Mouse (Mus musculus) c-Kit-positive CD71-positive TER-119-positive erythroid progenitor cells, embryonic 14.5 days (primary cell): ENCODE data around the gene BC053393.
"Not testable (repeated sequence)": the region's sequence is repeated elsewhere in the genome, so short reads cannot be mapped to it uniquely, and the experiment has no call there.

ENCODE experiments used
- DNase-seq: peaks from one replicate; pipeline ENCODE4 v3.0.0-alpha.2; 2013; ENCODE audit warnings: low spot score

The BC053393 gene

DNA sequence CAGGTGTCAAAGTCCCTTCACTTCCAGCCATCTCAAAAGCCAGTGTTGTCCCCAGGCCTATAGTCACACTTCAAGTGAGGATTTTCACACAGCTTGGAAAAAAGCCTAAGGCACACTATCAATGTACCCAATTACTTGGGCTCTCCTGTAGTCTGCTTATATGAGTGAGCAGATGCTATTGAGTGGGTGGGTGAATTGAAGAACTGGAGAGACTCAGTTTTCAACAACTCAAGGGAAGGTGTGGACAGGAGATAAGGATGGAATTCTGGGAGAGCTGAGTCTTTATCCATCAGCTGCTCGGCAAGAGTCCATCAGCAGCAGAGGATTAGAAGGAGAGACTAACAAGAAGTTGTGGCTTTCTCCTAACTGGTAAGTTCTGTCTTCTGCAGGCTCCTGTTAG is at the start of gene BC053393:
BC053393 (plus strand) TSS at position 210 of the 400 bp plus-strand sequence.
- DNase-seq: no peak

DNA sequence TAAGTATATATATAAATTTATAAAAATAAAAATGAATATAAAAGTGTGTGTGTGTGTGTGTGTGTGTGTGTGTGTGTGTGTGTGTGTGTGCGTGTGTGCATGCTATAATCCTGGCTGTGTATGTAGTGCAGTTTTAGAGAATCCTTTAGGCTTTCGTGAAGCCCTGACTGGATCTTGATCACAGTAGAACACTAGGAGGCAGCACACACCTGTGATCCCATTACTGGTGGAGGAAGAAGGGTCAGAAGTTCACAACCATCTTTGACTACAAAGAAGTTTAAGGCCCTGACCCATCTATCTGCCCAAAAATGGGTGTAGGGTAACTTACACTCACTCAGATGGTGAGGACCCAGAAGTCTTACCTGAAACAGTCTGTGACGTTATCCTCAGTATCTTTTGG is 48.6 kb upstream of the BC053393 start:
- no peak for DNase-seq

DNA sequence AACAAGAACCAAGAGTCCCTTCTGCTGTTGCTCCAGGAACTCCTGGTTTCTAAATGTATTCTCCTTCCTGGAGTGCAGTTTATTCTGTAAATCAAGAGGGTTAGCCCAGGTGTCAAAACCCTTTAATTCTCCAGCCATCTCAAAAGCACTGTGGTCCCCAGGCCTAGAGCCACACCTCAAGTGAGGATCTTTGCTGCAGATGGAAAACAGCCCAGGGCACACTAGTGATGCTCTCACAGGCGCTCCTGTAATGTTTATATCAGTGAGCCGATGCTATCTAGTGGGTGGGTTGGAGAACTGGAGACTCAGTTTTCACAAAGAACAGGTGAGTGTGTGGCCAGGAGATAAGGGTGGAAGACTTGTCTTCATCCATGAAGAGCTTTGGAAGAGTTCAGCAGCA is 47.4 kb upstream of the BC053393 start, which contains the start of gene Gm12169:
Gm12169 (plus strand) TSS at position 301 of the 400 bp plus-strand sequence.
- no peak for DNase-seq

DNA sequence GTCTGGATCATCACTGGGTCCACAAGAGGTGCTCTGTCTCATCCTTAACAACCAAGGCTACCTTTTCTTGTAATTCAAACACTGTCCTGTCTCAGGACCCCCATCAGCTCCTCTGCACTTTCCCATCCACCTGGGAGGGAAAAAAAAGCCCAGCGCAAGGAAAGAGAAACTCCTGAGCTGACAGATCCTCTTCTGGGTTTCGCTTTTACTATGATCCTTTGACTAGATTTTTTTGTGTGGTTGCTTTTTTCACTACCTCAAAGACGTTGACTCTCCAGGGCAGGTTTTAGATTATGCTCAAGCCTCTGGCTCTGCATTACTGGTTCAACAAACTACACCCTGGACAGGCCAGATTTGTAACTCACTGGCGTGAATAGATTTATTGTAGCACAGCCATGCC is 41.2 kb upstream of the BC053393 start:
- DNase-seq: no peak

DNA sequence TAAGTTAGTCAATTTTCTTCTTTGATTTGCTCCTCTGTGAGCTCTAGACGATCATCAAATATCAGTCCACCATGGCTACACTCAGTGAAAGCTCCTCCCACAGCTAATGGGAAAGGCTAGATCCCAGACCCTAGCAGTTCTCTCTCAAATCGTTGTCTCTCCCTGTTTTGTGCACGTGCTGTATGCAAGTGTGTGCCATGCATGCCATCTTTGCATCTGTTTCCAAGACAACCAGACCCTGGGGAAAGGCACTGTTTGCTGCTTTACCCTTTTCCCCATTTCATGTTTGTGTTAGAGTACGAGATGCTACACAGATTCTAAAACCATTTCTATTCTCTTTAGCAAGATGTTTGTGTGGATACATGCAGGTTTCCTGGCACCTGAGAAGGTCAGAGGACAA is 34.4 kb upstream of the BC053393 start:
- DNase-seq: no peak

DNA sequence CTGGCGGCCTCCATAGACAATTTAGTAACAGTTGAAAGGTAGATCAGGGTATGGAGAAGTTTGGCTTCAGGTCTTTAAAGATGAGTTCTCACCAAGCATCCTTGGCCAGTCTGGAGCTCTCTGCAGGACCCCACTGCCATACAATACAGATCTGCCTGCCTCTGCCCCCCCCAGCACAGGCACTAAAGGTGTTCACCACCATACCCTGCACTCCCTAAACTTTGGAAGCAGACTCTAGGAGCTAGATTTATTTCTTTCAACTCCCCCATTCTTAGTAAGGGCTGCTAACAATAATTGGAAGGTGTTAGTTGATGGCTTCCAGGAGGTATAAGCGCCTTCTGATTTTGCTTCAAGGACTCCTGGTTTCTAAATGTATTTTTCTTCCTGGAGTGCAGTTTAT is 27.8 kb upstream of the BC053393 start:
- no peak for DNase-seq

DNA sequence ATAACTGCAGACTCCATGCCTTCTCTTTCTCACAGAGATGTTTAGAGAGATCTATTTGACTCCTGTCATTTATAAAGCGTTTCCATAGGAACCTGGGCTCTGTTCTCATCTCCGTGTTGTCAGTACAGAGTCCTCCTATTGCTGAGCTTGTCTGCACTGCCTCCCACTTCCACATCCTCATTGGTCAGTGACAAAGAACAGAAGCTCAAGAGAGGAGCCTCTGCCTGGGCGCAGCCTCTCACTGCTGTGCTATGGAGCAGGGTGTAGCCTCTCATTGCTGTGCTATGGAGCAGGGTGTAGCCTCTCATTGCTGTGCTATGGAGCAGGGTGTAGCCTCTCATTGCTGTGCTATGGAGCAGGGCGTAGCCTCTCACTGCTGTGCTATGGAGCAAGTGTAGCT is 21.6 kb upstream of the BC053393 start:
- no peak for DNase-seq

DNA sequence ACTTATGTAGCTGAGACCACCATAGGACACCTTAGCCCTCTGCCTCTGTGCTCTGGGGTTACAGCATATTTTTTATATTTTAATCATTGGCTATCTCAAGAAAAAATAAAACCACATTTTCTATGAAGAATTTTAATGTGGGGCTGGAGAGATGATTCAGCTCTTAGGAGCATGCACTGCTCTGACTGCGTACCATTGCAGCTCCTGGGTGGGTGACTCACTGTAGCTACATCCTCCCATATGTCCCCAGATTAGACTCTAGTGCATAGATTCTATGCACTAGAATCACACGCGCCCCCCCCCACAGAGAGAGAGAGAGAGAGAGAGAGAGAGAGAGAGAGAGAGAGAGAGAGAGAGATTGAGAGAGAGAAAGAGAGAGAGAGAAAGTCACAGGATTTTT is 18.6 kb upstream of the BC053393 start:
- DNase-seq: no peak

DNA sequence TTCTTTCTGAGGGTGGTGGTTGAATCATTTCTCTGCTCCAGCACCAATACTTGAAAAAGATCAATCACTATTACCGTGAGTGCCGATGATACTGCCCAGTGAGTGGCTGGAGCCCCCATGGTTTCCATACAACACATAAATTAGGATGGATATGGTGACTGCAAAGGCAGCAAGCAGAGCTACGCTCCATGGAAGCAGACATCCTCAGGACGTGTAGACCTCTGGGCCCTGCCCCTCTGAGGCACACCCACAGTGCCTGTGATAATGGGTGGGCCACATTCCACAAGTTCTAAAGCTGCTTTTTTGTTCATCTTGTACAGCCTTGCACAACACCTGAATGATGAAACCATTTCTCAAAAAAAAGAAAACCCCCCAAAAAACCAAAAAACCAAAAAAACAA is 10.2 kb upstream of the BC053393 start:
- DNase-seq: no peak

DNA sequence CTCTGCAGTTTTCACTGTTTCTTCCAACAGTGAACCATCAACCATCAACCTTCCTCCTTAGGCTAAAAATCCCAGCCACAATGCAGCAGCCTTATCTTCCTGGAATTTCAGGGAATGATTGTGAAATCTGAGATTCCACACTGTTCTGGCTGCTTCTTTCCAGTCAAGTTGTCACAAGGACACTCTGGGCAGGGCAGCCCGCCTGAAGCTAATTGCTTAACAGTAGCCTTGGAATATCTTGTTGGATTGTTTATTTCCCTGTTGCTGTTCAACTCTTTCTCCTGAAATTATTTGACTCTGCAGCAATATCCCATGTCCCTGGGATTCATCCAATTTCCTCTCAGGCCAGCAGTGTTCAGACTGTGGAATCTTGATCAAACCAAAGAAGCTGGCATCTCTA is 6.7 kb upstream of the BC053393 start:
- DNase-seq: no peak

DNA sequence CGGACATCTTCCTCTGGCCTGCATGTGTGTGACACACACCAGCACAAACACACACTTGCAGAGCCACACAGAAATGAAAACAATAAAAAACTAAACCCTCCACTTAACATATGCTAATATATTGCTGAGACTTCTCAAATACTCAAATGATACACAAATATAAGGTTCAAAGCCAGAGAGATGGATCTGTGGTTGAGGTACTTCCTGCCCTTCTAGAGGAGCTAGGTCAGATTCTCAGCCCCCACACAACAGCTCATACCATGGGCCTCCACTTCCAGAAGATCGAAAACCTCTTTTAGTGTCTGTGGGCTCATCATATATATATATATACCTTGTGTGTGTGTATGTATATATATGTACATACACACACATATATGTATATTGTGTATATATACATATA is 5.4 kb upstream of the BC053393 start:
- DNase-seq: no peak

DNA sequence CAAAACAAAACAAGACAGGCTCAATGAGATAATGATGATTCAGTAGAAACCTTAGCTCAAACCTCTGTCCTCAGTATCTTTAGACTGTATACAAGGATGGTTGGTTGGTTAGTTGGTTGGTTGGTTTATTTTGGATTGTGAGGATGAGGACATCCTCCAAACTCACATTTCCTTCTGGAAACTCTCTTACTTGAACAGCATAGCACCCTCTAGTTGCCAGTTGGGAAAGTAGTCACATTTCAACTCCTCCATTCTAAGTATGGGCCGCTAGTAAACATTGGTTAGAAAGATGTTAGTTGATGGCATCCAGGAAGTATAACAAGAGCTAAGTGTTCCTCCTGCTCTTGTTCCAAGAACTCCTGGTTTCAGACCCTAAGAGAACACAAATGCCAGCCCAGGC is 2.2 kb upstream of the BC053393 start:
- no peak for DNase-seq

DNA sequence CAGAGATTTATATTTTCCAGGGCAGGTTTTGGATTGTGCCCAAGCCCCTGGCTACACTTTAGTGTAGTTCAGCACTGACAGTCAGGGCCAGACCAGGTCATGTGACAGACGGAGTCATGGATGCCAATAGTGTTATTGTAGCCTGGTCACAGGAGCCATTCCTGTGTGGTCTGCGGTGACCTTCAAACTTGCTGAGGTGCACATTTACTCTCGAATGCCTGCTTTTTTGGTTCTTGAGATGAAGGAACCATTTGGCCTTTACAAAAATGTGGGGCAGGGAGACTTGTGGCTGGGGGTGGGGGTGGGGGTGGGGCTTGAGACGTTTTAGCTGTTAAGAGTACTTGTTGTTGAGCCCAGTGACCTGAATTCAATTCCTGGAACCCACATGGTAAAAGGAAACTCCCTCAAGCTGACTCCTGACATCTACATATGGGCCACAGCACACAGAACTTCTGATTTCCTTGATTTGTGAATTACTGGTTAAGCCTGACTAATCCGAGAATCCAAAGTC is 7.5 kb downstream of the BC053393 start:
- DNase-seq: no peak

DNA sequence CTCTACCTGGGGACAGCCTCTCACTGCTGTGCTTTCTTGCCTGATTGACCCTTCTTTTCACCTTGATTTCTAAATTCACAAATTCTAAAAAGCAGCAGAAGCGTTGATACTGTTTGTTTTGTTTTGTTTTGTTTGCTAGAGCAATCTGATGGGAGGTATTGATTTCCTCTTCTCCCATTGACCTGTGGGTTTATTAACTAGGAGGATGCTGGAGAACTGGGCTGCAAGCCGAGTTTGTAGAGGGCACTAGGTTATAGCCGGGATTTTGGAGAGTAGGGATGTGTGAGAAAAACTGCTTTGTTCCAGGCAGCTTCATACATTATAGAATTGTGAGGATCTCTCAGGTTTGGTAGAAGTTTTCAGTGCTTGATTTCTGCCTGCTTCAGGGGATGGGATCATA is 9.1 kb downstream of the BC053393 start:
- DNase-seq: no peak

DNA sequence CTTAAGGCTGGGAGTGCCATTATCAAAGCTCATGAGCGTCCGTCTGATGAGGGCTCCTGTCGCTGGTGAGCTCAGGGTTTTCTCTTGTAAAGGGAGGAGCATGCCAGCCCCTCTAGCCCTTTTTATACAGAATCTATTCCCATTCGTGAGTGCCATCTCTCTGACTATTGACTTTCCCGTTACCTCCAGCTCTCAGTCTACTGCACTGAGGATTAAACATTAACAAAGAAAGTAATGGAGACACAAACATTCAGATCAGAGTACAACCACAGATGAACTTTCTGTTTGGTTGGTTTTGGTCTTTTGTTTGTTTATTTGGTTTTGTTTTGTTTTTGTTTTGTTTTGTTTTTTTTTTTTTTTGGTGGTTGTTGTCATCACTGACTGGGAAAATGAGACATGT is 11.4 kb downstream of the BC053393 start:
- DNase-seq: no peak

DNA sequence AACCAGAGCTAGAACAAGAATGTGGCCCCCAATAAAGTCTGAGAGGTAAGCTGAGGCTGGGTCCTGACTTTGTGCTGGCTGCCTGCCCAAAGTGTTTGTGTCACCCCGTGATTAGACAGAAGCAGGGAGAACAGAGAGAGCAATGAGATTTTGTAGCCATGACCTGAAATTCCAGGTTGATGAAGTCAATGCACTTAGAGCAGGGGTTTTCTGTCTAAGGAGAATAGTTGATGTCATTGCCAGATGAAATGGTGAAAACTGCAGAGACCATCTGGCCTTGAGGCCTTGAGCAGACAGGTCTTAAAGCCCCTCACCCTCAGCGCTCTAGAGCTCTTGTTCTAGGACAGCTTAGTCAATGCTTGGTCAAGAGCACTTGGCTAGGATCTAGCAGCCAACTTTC is 21.1 kb downstream of the BC053393 start:
- DNase-seq: no peak

DNA sequence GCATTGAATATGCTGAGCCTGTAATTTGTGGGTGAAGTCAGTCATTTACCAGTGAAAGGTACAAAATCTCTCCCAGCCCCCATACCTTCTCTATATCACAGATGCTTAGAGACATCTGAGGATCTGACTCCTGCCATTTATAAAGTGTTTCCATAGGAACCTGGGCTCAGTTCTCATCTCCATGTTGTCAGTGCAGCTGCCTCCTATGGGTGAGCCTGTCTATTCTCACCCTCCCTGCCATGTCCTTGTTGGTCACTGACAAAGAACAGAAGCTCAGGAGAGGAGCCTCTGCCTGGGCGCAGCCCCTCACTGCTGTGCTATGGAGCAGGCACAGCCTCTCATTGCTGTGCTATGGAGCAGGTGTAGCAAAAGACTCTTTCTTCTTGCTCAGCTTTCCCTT is 48.6 kb downstream of the BC053393 start:
- no peak for DNase-seq

DNA sequence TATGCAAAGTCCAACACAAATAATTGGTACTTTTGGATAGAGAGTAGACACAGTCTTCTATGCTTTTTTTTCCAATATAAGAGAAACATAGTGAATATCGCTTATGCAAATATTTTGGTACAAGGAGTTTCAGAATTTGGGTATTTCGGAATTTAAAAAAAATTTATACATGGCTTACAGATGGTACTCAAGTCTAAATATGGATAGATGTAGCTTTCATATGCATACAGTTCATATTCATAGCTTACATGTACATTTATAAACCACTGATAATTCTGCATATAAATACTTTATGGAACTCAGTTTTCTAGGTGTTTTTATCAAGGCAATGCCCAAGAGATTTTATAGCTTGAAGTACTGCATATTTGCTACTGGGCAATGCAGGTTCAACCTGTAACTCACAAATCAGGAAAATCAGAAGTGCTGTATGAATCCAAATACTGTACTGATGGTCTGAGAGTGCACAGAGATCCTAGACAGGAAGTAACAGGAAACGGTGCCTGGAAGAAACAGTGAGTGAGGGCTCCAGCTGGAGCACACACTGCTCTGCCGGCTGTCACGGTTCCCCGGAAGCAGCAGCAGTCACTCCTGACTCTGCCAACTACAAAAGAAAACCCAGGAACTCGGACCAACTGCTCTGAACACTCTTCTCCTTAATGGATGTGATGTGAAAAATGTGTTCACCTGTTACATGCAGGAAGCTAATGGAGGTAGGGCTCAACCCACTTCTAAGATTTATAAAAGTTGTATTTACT is 49.3 kb downstream of the BC053393 start:
- DNase-seq: no peak

DNA sequence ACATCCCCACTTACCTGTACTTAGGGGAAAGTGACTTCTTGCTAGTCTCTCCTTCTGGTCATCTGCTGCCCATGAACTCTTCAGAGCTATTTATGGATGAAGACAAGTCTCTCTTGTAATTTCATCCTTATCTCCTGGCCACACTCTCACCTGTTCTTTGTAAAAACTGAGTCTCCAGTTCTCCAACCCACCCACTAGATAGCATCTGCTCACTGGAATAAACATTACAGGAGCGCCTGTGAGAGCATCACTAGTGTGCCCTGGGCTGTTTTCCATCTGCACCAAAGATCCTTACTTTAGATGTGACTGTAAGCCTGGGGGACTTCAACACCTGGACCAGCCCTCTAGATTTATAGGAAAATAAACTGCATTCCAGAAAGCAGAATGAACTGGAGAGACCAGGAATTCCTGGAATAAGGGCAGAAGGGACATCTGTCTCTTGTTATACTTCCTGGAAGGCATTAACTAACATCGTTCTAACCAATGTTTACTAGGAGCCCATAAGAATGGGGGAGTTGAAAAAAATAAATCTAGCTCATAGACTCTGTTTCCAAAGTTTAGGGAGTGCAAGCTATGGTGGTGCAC is 58.0 kb downstream of the BC053393 start, which contains the start of gene Dppa1:
Dppa1 (minus strand) TSS at position 51 of the 585 bp plus-strand sequence.
- DNase-seq: no peak

DNA sequence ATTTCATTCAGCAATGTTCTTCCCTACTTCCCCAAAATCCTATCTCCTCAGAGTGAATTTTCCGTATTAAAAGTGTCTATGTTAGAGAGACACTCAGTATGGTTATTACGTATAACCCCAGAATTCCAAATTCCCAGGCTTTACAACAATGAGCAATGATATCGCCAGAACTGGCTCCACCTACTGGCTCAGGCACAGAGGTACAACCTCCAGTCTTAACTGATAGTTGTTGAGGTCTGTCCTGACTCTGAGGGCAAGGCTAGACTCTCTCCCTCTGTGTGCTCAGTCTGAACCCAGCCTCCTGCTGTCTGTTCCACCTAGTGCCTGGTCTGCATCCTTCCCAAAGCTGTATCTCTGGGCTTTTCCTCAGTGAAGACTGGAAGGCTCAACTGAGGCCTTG is 60.3 kb downstream of the BC053393 start:
- peak; percentile 2 for DNase-seq

DNA sequence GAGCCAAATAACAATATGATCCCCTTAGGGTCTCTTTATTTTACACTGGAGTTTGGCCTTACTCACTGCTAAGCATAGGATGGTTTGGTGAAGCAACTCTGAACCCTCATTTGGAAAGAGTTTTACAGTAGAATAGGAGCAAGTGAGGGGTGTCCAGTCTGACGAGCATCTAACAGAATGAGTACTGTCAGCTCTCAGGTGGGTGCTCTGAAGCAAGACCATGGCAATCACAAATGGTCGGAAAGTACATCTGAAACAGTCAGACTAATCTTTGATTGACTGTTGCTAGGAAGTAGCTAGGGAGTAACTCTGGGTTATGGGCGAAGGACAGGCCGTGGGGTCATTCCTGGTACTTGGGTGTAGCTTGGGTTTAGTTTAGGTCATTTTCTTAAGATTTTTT is 64.2 kb downstream of the BC053393 start:
- DNase-seq: not testable (repeated sequence)

DNA sequence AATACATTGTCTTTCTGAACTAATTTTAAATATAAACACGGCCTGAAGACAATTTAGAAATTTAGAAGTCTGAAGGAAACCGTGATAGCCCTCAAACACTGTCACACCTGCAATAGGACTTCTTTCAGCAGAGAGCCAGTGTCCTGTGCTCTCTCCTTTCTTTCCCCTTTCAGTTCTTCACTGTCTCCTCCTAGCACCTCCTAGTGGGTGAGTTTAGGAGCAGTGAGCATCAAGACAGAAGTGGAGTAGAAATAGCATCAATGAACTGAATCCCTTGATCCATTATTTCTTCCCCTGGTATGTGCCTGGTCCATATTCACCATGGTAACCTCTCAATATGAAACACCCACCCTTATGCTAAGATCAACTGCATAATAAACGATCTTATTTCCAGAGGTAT is 65.2 kb downstream of the BC053393 start:
- no peak for DNase-seq
